Mouse (Mus musculus) lung, adult 2 months (tissue): ENCODE results near the gene Ptn.

ENCODE experiments used
- CTCF ChIP-seq: fragments of 200-500 bp; IDR thresholded peaks from 2 replicates; pipeline ENCODE4 v1.5.1; 2011; ENCODE audit warnings: mild to moderate bottlenecking, low read length, control low read depth; ENCODE audit not compliant: insufficient read depth
- POLR2A ChIP-seq: fragments of 200-500 bp; IDR thresholded peaks from 2 replicates; pipeline ENCODE4 v1.6.1; 2011; ENCODE audit warnings: low read depth, mild to moderate bottlenecking, control low read depth, low read length, borderline replicate concordance; ENCODE audit errors: extremely low read depth

- no peak for TF ChIP-seq POLR2A
- TF ChIP-seq CTCF = no peak
Observed at GRCm38 (mm10) chr6:36830371-36830925, 20.4 kb upstream of the Ptn start.
